Mouse (Mus musculus) layer of hippocampus, adult 18-20 months (tissue): ENCODE results near the gene Gas7. TPM values are rescaled to one million over a fixed set of nuclear protein-coding genes. Genes with fewer than 3 reads are reported as not detected.

Source experiments
- DNase-seq, 2 experiments: peaks; one replicate each; pipeline ENCODE4 v3.0.0; 2022; ENCODE audit warnings: low spot score in 2 of 2
- total RNA-seq, 2 experiments: library from RNA; stranded (reverse); gene quantifications; 2 replicates each; pipeline ENCODE4 v1.2.3; 2021

The Gas7 gene
- total RNA-seq, 2 experiments from 2014 or later = 457 to 462 TPM

GRCm38 (mm10) chr11:67651731-67652130, 196.5 kb downstream of the Gas7 start:
- DNase-seq = no peak

- DNase-seq = peak in 1 of 2 experiments; percentile 64
Measured at GRCm38 (mm10) chr11:67652194-67652892, 197.1 kb downstream of the Gas7 start.

GRCm38 (mm10) chr11:67652893-67653255, 197.6 kb downstream of the Gas7 start:
- peak in 1 of 2 experiments; percentile 53 for DNase-seq

- DNase-seq = no peak
Measured at GRCm38 (mm10) chr11:67653521-67654090, 198.4 kb downstream of the Gas7 start.

DNA sequence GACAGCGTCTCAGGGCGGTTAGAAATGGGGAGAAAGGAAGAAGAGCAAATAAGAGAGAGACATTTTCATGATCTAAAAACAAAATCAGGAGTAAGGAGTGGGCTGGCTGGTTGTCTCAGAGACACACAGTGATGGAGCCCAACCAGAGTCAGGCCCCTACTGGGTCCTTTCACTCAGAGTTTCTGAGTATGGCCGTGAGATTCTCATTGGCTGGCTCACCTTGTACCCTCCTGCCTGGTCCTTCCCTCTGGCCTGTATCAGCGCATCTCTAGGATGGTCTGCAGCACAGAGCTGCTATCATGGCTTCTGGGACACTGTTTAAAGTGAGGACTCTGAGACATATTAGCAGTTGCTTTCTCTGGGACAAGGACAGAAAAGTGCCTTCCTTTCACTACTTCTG, 199.3 kb downstream of the Gas7 start:
- no peak for DNase-seq

DNA sequence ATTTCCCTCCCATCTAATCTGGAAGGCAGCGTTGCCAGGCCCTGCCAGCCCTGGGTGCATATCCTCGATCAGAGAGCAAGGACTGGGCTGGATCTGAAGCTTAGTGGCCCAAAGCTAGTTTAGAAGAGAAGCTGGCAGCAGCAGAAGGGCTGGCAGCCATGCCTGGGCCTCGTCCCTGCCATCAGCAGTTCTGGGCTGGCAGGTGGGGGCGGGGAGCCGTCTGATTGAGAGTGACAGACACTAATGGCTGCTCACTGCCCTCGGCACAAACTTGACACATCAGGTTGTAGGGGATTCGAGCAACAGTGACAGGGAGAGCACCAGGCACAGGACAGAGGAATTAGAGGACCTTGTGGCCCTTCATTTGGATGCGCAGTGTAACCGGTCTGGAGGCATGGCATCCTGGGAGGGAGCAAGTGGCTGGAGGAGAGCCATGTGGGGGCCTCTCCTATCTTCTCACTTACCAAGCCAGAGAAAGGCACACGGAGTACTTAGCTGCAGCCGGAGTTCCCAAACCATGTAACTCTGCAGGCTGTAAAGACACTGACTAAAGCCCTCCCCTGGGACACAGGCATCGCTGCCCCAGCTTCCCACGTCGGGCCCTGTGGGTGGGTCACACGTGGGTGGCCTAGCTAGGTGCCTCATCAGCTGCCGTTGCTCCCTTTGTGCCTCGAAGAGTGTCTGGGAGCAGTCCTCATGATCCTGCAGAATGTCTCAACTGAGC, 200.2 kb downstream of the Gas7 start:
- peak; percentile 55 to 80 for DNase-seq

DNA sequence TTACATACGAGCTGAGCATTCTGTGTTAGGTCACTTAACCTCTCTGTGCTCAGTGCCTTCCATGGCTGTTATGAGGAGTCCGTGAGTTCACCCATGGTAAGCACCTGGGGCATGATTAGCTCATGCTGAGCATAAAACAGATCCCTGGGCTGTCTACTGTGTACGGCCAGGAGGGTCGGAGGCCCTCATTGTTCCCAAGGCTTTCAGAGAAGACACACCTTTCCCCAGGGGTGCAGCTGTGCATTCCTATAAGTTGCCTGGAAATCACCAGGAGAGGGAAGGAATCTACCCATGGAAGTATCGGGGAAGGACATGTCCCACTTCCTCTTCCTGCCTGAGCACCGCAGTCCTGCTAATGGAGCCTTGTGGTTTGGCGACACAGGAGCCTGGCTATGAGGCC, 201.1 kb downstream of the Gas7 start:
- no peak for DNase-seq

DNA sequence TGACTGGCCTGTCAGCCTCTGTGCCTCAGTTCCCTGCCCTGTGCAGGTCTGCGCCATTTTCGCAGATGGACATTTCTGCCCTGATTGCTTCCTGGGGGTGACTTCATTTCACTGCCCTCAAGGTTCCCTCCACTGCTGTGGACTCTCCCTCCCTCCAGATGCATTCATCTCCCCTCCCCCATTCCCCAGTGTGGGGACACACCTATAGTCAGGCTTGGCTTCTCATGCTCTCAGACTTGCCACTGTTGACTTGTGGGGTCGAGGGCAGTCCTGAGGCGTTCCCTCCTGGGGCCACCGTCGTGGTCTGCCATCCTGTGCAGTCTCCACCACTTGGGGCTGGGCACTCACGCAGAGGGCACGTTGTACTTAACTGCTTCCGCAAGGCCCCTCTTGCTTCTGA, 201.6 kb downstream of the Gas7 start:
- no peak for DNase-seq

DNA sequence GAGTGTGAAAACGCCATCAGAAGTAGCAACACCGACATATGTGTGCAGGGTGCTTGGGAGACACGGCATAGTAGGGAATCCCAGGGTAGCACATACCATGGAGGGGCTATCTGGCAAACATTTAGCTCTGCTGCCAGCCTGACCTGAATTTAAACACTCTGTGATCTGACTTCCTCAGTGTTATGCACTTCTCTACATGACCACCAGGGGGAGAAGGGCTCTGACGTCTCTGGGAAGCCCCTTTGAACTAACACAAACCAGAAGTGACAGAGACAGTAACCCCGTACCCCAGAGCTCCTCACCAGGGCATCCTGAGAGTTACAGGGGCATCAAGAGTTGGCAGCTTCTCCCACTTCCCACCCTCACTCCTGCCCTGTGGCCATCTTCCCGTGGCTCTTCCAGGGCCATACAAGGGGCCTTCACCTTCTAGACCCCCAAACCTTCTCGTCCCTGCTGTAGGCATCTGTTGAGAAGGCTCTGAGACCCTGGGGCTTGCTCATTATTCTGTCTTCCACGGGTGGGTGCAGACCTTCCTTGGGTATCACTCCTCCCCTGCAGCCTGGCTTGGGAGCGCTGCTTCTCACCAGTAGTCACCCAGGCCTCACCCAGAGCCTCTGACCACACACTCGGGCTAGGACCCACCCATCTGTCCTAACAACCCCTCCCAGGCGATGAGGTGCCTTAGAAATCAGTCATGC, 202.6 kb downstream of the Gas7 start:
- peak in 1 of 2 experiments; percentile 66 for DNase-seq

DNA sequence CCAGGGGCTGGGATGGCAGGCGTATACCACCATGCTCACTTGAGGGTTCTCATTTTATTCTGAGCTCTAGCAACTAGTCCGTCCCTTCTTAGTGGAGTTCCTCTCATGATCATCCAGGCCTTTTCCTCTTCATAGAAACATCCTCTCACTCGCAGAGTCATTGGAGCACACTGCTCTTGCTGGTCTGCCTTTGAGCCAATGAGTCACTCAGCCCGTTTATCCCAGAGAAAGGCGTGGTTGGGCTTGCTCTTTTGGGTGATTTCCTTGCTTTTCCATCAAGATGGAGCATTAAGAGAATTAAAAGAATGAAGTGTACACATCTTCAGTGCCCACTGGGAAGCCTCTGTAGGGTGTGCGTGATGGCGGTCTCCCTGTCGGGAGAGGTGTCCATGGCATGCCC, 206.2 kb downstream of the Gas7 start:
- DNase-seq = no peak

DNA sequence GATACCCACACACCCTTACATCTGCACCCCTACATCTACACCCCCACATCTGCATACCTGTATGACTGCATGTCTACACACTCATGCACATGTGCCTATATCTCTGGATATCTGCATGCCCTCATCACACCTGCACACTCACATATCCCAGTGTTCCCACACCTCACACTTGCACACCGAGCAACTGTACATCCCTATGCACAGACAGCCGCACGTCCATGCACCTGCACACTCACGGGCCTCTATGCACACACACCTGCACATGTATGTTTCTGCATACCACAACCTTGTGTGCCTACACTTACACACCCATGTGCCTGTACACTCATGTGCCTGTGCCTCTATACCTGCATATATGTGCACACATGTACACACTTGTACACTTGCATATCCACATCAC, 208.2 kb downstream of the Gas7 start:
- DNase-seq = no peak

GRCm38 (mm10) chr11:67664261-67664660, 209.0 kb downstream of the Gas7 start:
- DNase-seq = peak; percentile 61 to 84

- DNase-seq = peak in 1 of 2 experiments; percentile 65
Measured at GRCm38 (mm10) chr11:67664918-67665317, 209.7 kb downstream of the Gas7 start.

DNA sequence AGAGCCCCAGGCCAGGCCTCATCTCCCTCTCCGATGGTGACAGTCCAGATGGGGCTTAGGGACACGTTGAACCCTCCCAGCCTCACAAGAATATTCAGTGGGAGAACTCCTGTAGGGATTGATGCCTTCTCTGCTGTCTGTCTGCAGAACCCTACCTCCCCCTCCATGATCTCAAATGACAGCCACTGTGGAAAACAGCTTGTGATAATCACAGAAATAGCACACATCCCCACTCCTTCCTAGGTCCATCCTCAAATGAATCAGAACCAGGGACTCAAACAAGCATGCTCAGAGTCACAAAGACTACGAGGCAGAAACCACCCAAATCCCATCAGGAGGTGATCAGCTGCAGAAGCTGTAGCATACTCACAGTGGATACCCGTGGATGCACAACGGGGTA, 210.9 kb downstream of the Gas7 start:
- peak in 1 of 2 experiments; percentile 47 for DNase-seq

GRCm38 (mm10) chr11:67667531-67668332, 212.5 kb downstream of the Gas7 start:
- peak; percentile 72 to 88 for DNase-seq

DNA sequence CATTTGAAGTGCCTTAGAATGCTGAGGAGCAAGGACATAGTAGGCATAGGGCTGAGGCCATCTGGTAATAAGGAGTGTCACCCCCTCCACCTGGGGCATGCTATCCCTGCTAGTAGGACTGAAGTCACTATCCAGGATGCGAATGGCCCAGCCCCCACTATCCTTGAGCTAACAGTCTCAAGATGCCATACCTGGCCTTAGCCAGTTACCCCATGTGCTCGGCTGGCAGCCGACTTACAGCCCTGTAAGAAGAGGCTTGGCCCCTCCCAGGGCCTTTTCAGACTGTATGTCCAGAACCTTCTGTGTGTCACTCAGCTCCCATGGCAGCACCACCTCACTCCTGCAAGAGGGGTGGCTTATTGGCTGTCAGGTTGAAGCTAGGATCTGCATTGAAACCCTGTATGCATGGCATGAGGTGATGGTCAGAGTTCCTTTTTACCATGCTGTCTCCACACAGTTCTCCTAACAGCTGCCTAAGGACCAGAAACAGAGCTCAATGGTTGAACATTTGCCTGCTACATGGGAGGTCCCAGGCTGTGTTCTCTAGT, 213.3 kb downstream of the Gas7 start:
- DNase-seq = no peak

DNA sequence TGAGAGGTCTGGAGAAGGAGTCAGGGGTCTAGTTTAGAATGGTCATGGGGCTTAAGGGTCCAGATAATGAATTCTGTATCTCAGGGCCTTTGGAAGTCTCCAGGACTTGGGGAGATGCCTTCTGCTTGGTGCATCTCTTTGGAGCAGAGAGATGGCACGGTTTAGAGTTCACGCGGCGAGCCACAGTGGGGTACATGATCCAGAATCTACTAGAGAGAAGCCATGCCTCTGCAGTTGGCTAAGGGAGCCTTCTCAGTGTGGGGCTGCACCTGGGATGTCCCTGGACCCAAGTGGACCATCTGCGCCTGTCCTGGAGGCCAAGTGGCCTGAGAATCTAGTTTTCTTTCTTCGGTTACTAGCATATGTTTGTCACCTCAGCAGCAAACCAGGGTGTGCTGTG, 214.8 kb downstream of the Gas7 start:
- no peak for DNase-seq

DNA sequence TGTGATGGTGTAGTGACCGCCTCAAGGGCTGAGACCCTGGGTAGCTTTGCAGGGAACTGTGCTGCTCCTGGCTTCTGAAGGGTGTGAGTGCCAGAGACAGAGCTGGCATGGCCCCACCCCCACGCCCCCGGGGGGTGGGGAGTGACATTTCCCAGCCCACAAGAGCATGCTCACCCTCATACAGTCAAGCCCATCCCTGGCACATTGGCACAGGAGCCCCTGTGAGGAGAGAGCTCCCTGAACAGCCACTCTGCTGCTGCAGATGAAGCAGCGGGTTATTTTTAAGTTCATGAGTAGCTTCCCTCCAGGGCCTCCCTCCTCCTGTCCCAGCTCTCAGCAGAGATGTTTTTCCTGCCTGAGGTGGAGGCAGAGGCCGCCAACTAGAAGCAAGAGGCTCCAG, 216.9 kb downstream of the Gas7 start:
- DNase-seq = no peak

DNA sequence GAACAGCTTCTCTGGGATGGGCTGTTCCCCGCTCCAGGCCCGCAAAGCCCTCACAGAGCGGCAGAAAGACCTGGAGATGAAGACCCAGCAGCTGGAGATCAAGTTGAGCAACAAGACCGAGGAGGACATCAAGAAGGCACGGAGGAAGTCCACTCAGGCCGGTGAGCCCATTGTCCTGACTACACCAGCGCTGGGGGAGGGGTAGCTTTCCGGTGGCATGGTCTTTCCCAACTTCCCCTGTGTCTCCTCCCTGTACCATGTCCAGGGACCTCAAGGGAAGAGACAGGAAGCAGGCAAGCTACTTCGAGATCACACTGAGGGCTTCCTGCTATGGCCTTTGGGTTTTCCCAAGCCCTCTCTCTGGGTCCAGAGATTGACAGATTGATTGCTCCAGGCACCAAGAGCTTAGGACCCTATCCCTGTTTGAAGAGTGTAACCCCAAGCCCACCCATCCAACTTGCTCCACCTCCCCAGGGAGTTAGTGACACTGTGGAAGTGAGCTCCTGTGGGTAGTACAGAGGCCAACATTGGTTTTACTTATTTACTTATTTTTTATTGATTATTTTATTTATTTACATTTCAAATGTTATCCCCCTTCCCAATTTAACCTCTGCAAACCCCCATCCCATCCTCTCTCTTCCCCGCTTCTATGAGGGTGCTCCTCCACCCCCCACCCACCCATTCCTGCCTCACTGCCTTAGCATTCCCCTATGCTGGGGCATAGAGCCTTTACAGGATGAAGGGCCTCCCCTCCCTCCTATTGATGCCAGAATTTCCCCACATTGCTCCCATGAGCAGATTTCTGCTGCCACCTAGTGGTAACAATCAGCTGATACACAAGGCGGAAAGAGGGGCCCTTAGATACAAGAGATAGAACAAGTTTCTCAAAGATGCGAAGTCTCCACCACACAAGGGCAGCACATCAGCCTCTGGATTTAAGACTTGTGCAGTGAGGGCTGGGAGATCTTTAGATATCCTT, 220.6 kb downstream of the Gas7 start:
- peak in 1 of 2 experiments; percentile 79 for DNase-seq
